21 mouse cellular contexts compared by ENCODE assay signal in the genomic region with DNA sequence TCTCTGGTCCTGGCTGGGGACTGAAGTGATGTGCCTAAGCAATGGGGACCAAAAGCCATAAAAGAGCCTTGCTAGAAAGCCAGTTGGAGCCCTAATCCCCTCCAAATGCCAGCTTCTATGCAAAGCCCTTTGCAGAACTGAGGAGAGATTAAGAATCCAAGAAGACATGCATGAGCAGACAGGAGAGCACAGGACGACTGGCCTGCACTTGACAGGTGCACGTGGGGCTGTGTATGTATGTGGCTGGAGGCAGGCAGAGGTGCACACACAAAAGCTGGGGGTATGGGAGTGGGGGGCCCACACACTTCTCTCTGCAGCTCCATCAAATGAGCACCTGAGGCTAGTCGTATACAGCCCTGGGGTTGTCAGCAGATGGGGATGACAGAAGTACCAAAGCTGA. TPM values are rescaled to one million over a fixed set of nuclear protein-coding genes. Genes with fewer than 3 reads are reported as not detected.
DNase-seq lines count a peak whose midpoint lies in the region; ATAC-seq lines count a peak whose summit lies in the region.
"Had no signal": no experiment of that assay in that cellular context is flagged by ENCODE, and none has a peak within 500 bp of the region (broad histone marks: within the 10 kb centered on the region; RNA-seq: fewer than 3 reads in every experiment).

No protein-coding gene starts in this region.

- H3K9me3 ChIP-seq in embryonic facial prominence, embryonic 12.5 days, result no peaks in the 10 kb centered on the region
- no peaks in the 10 kb centered on the region for H3K9me3 ChIP-seq in embryonic facial prominence, embryonic 10.5 days
- H3K9me3 ChIP-seq in limb, embryonic 12.5 days, result no peaks in the 10 kb centered on the region
- no peaks in the 10 kb centered on the region for H3K9me3 ChIP-seq in limb, embryonic 10.5 days (replicated peaks)
- H3K9me3 ChIP-seq in midbrain, embryonic 13.5 days, result no peaks in the 10 kb centered on the region
- H3K9me3 ChIP-seq: hindbrain, embryonic 15.5 days; liver, embryonic 12.5 days had no signal

- 0 out of 2 replicates have a peak, but pooled peaks have one; percentile 17 for ATAC-seq in embryonic facial prominence, embryonic 12.5 days (ENCODE audit: insufficient number of reproducible peaks, insufficient read depth, low FRiP score, low TSS enrichment)
- no peak for ATAC-seq in limb, embryonic 12.5 days (ENCODE audit: insufficient number of reproducible peaks, insufficient read depth, low FRiP score, low TSS enrichment, low read depth)
- peak; percentile 59 for ATAC-seq in midbrain, embryonic 13.5 days
- ATAC-seq: intestine, embryonic 16.5 days; liver, embryonic 12.5 days had no signal

- H3K27me3 ChIP-seq in embryonic facial prominence, embryonic 12.5 days, result peaks cover 14% of the 10 kb centered on the region
- peaks cover 28% of the 10 kb centered on the region for H3K27me3 ChIP-seq in embryonic facial prominence, embryonic 10.5 days (replicated peaks; ENCODE audit: low read depth, poor library complexity, severe bottlenecking)
- peaks cover 9% of the 10 kb centered on the region; the same call in 1 of the 2 replicates for H3K27me3 ChIP-seq in limb, embryonic 12.5 days
- H3K27me3 ChIP-seq in limb, embryonic 10.5 days (ENCODE audit: low read depth, poor library complexity, severe bottlenecking), result 0 out of 2 replicates have a peak, but pooled peaks cover 13% of the 10 kb centered on the region
- 0 out of 2 replicates have a peak, but pooled peaks cover 2% of the 10 kb centered on the region for H3K27me3 ChIP-seq in midbrain, embryonic 13.5 days

- no peak overlapping the region for H3K4me3 ChIP-seq in embryonic facial prominence, embryonic 12.5 days
- no peak overlapping the region for H3K4me3 ChIP-seq in embryonic facial prominence, embryonic 10.5 days
- H3K4me3 ChIP-seq in limb, embryonic 12.5 days (replicated peaks), result no peak overlapping the region
- H3K4me3 ChIP-seq in limb, embryonic 10.5 days, result no peak overlapping the region
- H3K4me3 ChIP-seq in midbrain, embryonic 13.5 days (replicated peaks), result no peak overlapping the region
- H3K4me3 ChIP-seq: gastrocnemius, adult 2 months; hindbrain, embryonic 15.5 days; liver, embryonic 12.5 days had no signal

- H3K27ac ChIP-seq in embryonic facial prominence, embryonic 12.5 days, result no peak overlapping the region
- H3K27ac ChIP-seq in embryonic facial prominence, embryonic 10.5 days (replicated peaks), result no peak overlapping the region
- 0 out of 2 replicates have a peak overlapping the region, but pooled peaks have one; percentile 9 for H3K27ac ChIP-seq in limb, embryonic 12.5 days
- no peak overlapping the region for H3K27ac ChIP-seq in limb, embryonic 10.5 days
- peak overlapping the region; percentile 57 for H3K27ac ChIP-seq in midbrain, embryonic 13.5 days
- H3K27ac ChIP-seq: gastrocnemius, adult 2 months; hindbrain, embryonic 15.5 days; liver, embryonic 12.5 days had no signal

- peaks cover 23% of the 10 kb centered on the region; the same call in 1 of the 2 replicates for H3K4me1 ChIP-seq in embryonic facial prominence, embryonic 12.5 days
- H3K4me1 ChIP-seq in embryonic facial prominence, embryonic 10.5 days, result peaks cover 42% of the 10 kb centered on the region
- H3K4me1 ChIP-seq in limb, embryonic 12.5 days (replicated peaks), result peaks cover 45% of the 10 kb centered on the region
- H3K4me1 ChIP-seq in limb, embryonic 10.5 days, result peaks cover 49% of the 10 kb centered on the region
- peaks cover 69% of the 10 kb centered on the region for H3K4me1 ChIP-seq in midbrain, embryonic 13.5 days (replicated peaks)

- H3K9ac ChIP-seq in embryonic facial prominence, embryonic 12.5 days, result no peak overlapping the region
- no peak overlapping the region for H3K9ac ChIP-seq in limb, embryonic 12.5 days (replicated peaks)
- H3K9ac ChIP-seq in midbrain, embryonic 13.5 days (replicated peaks), result no peak overlapping the region
- H3K9ac ChIP-seq: hindbrain, embryonic 15.5 days; liver, embryonic 12.5 days had no signal

- WGBS in embryonic facial prominence, embryonic 12.5 days, result 49% methylated on average over 3 of the region's 3 CpGs
- WGBS in embryonic facial prominence, embryonic 10.5 days, result 48% methylated on average over 3 of the region's 3 CpGs
- WGBS in limb, embryonic 12.5 days, result 66% methylated on average over 3 of the region's 3 CpGs
- 80% methylated on average over 3 of the region's 3 CpGs for WGBS in limb, embryonic 10.5 days
- WGBS in midbrain, embryonic 13.5 days, result 8% methylated on average over 3 of the region's 3 CpGs

- H3K4me2 ChIP-seq in embryonic facial prominence, embryonic 12.5 days (replicated peaks), result no peak overlapping the region
- no peak overlapping the region for H3K4me2 ChIP-seq in limb, embryonic 12.5 days
- H3K4me2 ChIP-seq in midbrain, embryonic 13.5 days (replicated peaks), result 0 out of 2 replicates have a peak overlapping the region, but pooled peaks have one; percentile 23
- H3K4me2 ChIP-seq: hindbrain, embryonic 15.5 days; liver, embryonic 12.5 days had no signal

- DNase-seq in embryonic facial prominence, embryonic 10.5 days (ENCODE audit: low spot score), result no peak
- no peak for DNase-seq in limb, embryonic 10.5 days (ENCODE audit: low spot score)
- peak; percentile 52 for DNase-seq in thymus, postnatal 25 days
- no peak for DNase-seq in spleen, postnatal 36 days (ENCODE audit: low spot score in 2 of 2)
- no peak for DNase-seq in cerebellum, postnatal 14 days
- DNase-seq: adrenal gland, postnatal 14 days; cerebellum, adult 9-11 months; gastrocnemius, adult 2 months; heart, postnatal 4 days; kidney, adult 9 months; kidney, postnatal 14 days; left cerebral cortex, postnatal 4 days; lung, adult 18-20 months; lung, postnatal 14 days; right cerebral cortex, postnatal 4 days had no signal

- no peaks in the 10 kb centered on the region for H3K36me3 ChIP-seq in embryonic facial prominence, embryonic 12.5 days
- 0 out of 2 replicates have a peak, but pooled peaks cover 7% of the 10 kb centered on the region for H3K36me3 ChIP-seq in embryonic facial prominence, embryonic 10.5 days (replicated peaks)
- 0 out of 2 replicates have a peak, but pooled peaks cover 2% of the 10 kb centered on the region for H3K36me3 ChIP-seq in limb, embryonic 12.5 days
- H3K36me3 ChIP-seq in limb, embryonic 10.5 days, result peaks cover 14% of the 10 kb centered on the region
- no peaks in the 10 kb centered on the region for H3K36me3 ChIP-seq in midbrain, embryonic 13.5 days
- H3K36me3 ChIP-seq: hindbrain, embryonic 15.5 days; liver, embryonic 12.5 days had no signal

RNA-seq across cellular contexts. Expression of a gene that starts 5.6 kb away (rescaled TPM):
- polyA plus RNA-seq in embryonic facial prominence, embryonic 12.5 days (2016; fragmentation: Nextera tagmentation; extraction: Ambion mirVana), result 7.1 and 8.6 TPM in 2 replicates
- 4.2 and 7.5 TPM in 2 replicates for polyA plus RNA-seq in embryonic facial prominence, embryonic 10.5 days (2016; fragmentation: Nextera tagmentation; extraction: Ambion mirVana)
- polyA plus RNA-seq in limb, embryonic 12.5 days (2016; fragmentation: Nextera tagmentation; extraction: Ambion mirVana), result 14.7 and 14.8 TPM in 2 replicates
- 8.5 and 13.9 TPM in 2 replicates for polyA plus RNA-seq in limb, embryonic 10.5 days (2016; fragmentation: Nextera tagmentation; extraction: Ambion mirVana)
- 6.6 and 10.3 TPM in 2 replicates for polyA plus RNA-seq in midbrain, embryonic 13.5 days (2015; fragmentation: Nextera tagmentation; extraction: Ambion mirVana)

RNA-seq across cellular contexts. Expression of a gene that starts 54.4 kb away (rescaled TPM):
- 302 TPM in 2 replicates for polyA plus RNA-seq in embryonic facial prominence, embryonic 12.5 days (2016; fragmentation: Nextera tagmentation; extraction: Ambion mirVana)
- polyA plus RNA-seq in embryonic facial prominence, embryonic 10.5 days (2016; fragmentation: Nextera tagmentation; extraction: Ambion mirVana), result 244 and 267 TPM in 2 replicates
- 293 and 317 TPM in 2 replicates for polyA plus RNA-seq in limb, embryonic 12.5 days (2016; fragmentation: Nextera tagmentation; extraction: Ambion mirVana)
- 204 and 239 TPM in 2 replicates for polyA plus RNA-seq in limb, embryonic 10.5 days (2016; fragmentation: Nextera tagmentation; extraction: Ambion mirVana)
- 461 and 466 TPM in 2 replicates for polyA plus RNA-seq in midbrain, embryonic 13.5 days (2015; fragmentation: Nextera tagmentation; extraction: Ambion mirVana)

Comparison
In these comparisons a context has a peak if more than half of its experiments do, and no peak if none do; other contexts are left out.
1. H3K27ac ChIP-seq: peak in limb, embryonic 12.5 days (single experiment) and midbrain, embryonic 13.5 days (single experiment); none in embryonic facial prominence, embryonic 12.5 days (single experiment), embryonic facial prominence, embryonic 10.5 days (single experiment) and limb, embryonic 10.5 days (single experiment).